11 mouse cellular contexts compared by ENCODE assay signal in the genomic region with DNA sequence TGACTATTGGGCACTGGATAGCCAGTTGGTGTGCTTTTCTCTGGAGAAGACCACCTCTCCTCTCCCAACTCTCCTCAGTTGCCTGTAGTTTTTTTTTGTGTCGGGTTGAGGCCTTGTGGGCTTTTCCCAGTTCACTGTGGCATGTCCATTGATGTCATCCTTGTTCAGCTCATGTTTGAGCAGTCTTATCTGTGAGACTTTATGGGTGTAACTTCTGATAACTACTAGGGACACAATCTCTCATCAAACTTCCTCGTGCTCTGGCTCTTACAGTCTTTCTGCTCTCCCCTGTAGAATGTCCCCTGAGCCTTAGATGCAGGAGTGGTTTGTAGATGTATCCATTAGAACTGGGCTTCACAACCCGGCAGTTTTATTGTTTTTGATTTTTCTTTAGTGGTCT.
"Had no signal": no experiment of that assay in that cellular context is flagged by ENCODE, and none has a peak within 500 bp of the region (broad histone marks: within the 10 kb centered on the region; RNA-seq: fewer than 3 reads in every experiment).

No protein-coding gene starts in this region.

- H3K4me2 ChIP-seq: neural tube, embryonic 13.5 days had no signal

- H3K9ac ChIP-seq: neural tube, embryonic 13.5 days had no signal

- DNase-seq: kidney, adult 11 months; kidney, postnatal 14 days; lung, adult 2 months; lung, postnatal 36 days; right cerebral cortex, postnatal 14 days; thymus, postnatal 4 days had no signal

- H3K9me3 ChIP-seq: limb, embryonic 10.5 days; midbrain, embryonic 10.5 days; neural tube, embryonic 13.5 days had no signal

- ATAC-seq: lung, postnatal 0 days; midbrain, embryonic 16.5 days had no signal

- H3K27me3 ChIP-seq: neural tube, embryonic 13.5 days had no signal

- H3K27ac ChIP-seq: limb, embryonic 10.5 days; midbrain, embryonic 10.5 days; neural tube, embryonic 13.5 days had no signal

- H3K4me3 ChIP-seq: limb, embryonic 10.5 days; midbrain, embryonic 10.5 days; neural tube, embryonic 13.5 days had no signal
